Mouse (Mus musculus) midbrain, embryonic 15.5 days (tissue): ENCODE results near the gene Fam92b. TPM values are rescaled to one million over a fixed set of nuclear protein-coding genes. Genes with fewer than 3 reads are reported as not detected.
A peak's percentile ranks its signal among the peaks of the same experiment; 100 is the strongest.

Experiments
- ATAC-seq: fragments of 200-750 bp; cut with Nextera tagmentation; replicated peaks from 2 replicates; pipeline ENCODE4 v1.8.0; 2017; ENCODE audit warnings: moderate TSS enrichment
- H3K27ac ChIP-seq: fragments of 300-500 bp; sonication (generic); 2 replicates; pipeline ENCODE4 v1.5.1; 2015; ENCODE audit warnings: mild to moderate bottlenecking, inconsistent platforms
- H3K27me3 ChIP-seq: fragments of 300-500 bp; sonication (generic); replicated peaks from 2 replicates; pipeline ENCODE4 v1.6.1; 2015; ENCODE audit warnings: inconsistent platforms
- H3K36me3 ChIP-seq: fragments of 300-500 bp; sonication (generic); replicated peaks from 2 replicates; pipeline ENCODE4 v1.6.1; 2015; ENCODE audit warnings: inconsistent platforms
- H3K4me1 ChIP-seq: fragments of 300-500 bp; sonication (generic); 2 replicates; pipeline ENCODE4 v1.6.1; 2015; ENCODE audit warnings: inconsistent platforms
- H3K4me2 ChIP-seq: fragments of 300-500 bp; sonication (generic); 2 replicates; pipeline ENCODE4 v1.6.1; 2015; ENCODE audit warnings: inconsistent platforms, mild to moderate bottlenecking, moderate library complexity
- H3K4me3 ChIP-seq: fragments of 300-500 bp; sonication (generic); 2 replicates; pipeline ENCODE4 v1.5.1; 2015; ENCODE audit warnings: mild to moderate bottlenecking, inconsistent platforms
- H3K9ac ChIP-seq: fragments of 300-500 bp; sonication (generic); 2 replicates; pipeline ENCODE4 v1.6.1; 2015; ENCODE audit warnings: mild to moderate bottlenecking, inconsistent platforms
- H3K9me3 ChIP-seq: fragments of 300-500 bp; sonication (generic); 2 replicates; pipeline ENCODE4 v1.6.1; 2016; ENCODE audit warnings: inconsistent platforms
- WGBS: fragments of 180-500 bp; shearing (Covaris S2); methylation state at CpG from one replicate; pipeline ENCODE4 v1.1.7; 2015; ENCODE audit warnings: mixed read lengths; 5-methylcytosine and 5-hydroxymethylcytosine counted together
- polyA plus RNA-seq: library from polyadenylated mRNA; unstranded; fragments of >200 nt; fragmentation: Nextera tagmentation; extraction: Ambion mirVana; gene quantifications from 2 replicates; pipeline ENCODE4 v1.2.1, GENCODE M21; 2015

The Fam92b gene
- polyA plus RNA-seq, 1 experiment from 2014 or later: 2.1 TPM

GRCm38 (mm10) chr8:120208113-120208512 is 30.8 kb upstream of the Fam92b start:
- Histone ChIP-seq H3K4me3 (no peak overlapping the region), H3K9me3 (no peaks in the 10 kb centered on the region), H3K4me2 (no peak overlapping the region), H3K36me3 (no peaks in the 10 kb centered on the region), H3K9ac (no peak overlapping the region), H3K27me3 (no peaks in the 10 kb centered on the region), H3K27ac (no peak overlapping the region), H3K4me1 (no peaks in the 10 kb centered on the region)
- ATAC-seq: no peak
- WGBS: 83% methylated on average over 11 of the region's 11 CpGs

- Histone ChIP-seq H3K9ac (no peak overlapping the region), H3K4me1 (no peaks in the 10 kb centered on the region), H3K36me3 (no peaks in the 10 kb centered on the region), H3K27ac (no peak overlapping the region), H3K4me3 (no peak overlapping the region), H3K9me3 (no peaks in the 10 kb centered on the region), H3K27me3 (no peaks in the 10 kb centered on the region), H3K4me2 (no peak overlapping the region)
- WGBS: 86% methylated on average over 8 of the region's 8 CpGs
- no peak for ATAC-seq
These were observed 30.1 kb upstream of the Fam92b start for GRCm38 (mm10) chr8:120207364-120207763.

GRCm38 (mm10) chr8:120205916-120206315 is 28.6 kb upstream of the Fam92b start:
- Histone ChIP-seq H3K36me3 (no peaks in the 10 kb centered on the region), H3K4me3 (no peak overlapping the region), H3K27ac (no peak overlapping the region), H3K4me2 (no peak overlapping the region), H3K9ac (no peak overlapping the region), H3K4me1 (no peaks in the 10 kb centered on the region), H3K9me3 (no peaks in the 10 kb centered on the region), H3K27me3 (no peaks in the 10 kb centered on the region)
- 85% methylated on average over 9 of the region's 9 CpGs for WGBS
- ATAC-seq: no peak

- Histone ChIP-seq H3K4me1 (no peaks in the 10 kb centered on the region), H3K9me3 (no peaks in the 10 kb centered on the region), H3K4me2 (no peak overlapping the region), H3K27me3 (no peaks in the 10 kb centered on the region), H3K9ac (no peak overlapping the region), H3K36me3 (no peaks in the 10 kb centered on the region), H3K27ac (no peak overlapping the region), H3K4me3 (no peak overlapping the region)
- no peak for ATAC-seq
- WGBS: 72% methylated on average over 7 of the region's 7 CpGs
These were observed 27.6 kb upstream of the Fam92b start for GRCm38 (mm10) chr8:120204736-120205360.

GRCm38 (mm10) chr8:120202546-120202945 is 25.3 kb upstream of the Fam92b start:
- no peaks in the 10 kb centered on the region for H3K4me1 ChIP-seq
- H3K4me3 ChIP-seq: no peak overlapping the region
- no peak for ATAC-seq
- no peaks in the 10 kb centered on the region for H3K9me3 ChIP-seq
- 81% methylated on average over 3 of the region's 3 CpGs for WGBS
- no peak overlapping the region for H3K4me2 ChIP-seq
- no peak overlapping the region for H3K27ac ChIP-seq
- H3K9ac ChIP-seq: no peak overlapping the region
- H3K27me3 ChIP-seq: no peaks in the 10 kb centered on the region
- no peaks in the 10 kb centered on the region for H3K36me3 ChIP-seq

- Histone ChIP-seq H3K27ac (no peak overlapping the region), H3K36me3 (no peaks in the 10 kb centered on the region), H3K9me3 (no peaks in the 10 kb centered on the region), H3K4me1 (no peaks in the 10 kb centered on the region), H3K27me3 (no peaks in the 10 kb centered on the region), H3K4me2 (no peak overlapping the region), H3K4me3 (no peak overlapping the region), H3K9ac (no peak overlapping the region)
- WGBS: 86% methylated on average over 6 of the region's 6 CpGs
- ATAC-seq: no peak
These were observed 24.1 kb upstream of the Fam92b start for GRCm38 (mm10) chr8:120201351-120201750.

- H3K9ac ChIP-seq: no peak overlapping the region
- 95% methylated on average over 5 of the region's 5 CpGs for WGBS
- no peak overlapping the region for H3K27ac ChIP-seq
- ATAC-seq: no peak
- H3K27me3 ChIP-seq: no peaks in the 10 kb centered on the region
- no peak overlapping the region for H3K4me2 ChIP-seq
- H3K36me3 ChIP-seq: no peaks in the 10 kb centered on the region
- H3K4me3 ChIP-seq: no peak overlapping the region
- peaks cover 14% of the 10 kb centered on the region for H3K4me1 ChIP-seq
- no peaks in the 10 kb centered on the region for H3K9me3 ChIP-seq
These were observed 14.9 kb upstream of the Fam92b start for GRCm38 (mm10) chr8:120192118-120192517.

GRCm38 (mm10) chr8:120191633-120192032 is 14.4 kb upstream of the Fam92b start:
- whole genome bisulfite sequencing: 62% methylated on average over 5 of the region's 5 CpGs
- Histone ChIP-seq H3K4me3 (no peak overlapping the region), H3K9ac (no peak overlapping the region), H3K27me3 (no peaks in the 10 kb centered on the region), H3K27ac (0 out of 2 replicates have a peak overlapping the region, but pooled peaks have one; percentile 74), H3K4me1 (peaks cover 15% of the 10 kb centered on the region), H3K9me3 (no peaks in the 10 kb centered on the region), H3K36me3 (no peaks in the 10 kb centered on the region), H3K4me2 (no peak overlapping the region)
- ATAC-seq: 0 out of 2 replicates have a peak, but pooled peaks have one; percentile 30

- H3K4me1 ChIP-seq: peaks cover 22% of the 10 kb centered on the region
- WGBS: 44% methylated on average over 20 of the region's 20 CpGs
- peak overlapping the region; percentile 34 for H3K9ac ChIP-seq
- no peaks in the 10 kb centered on the region for H3K9me3 ChIP-seq
- H3K36me3 ChIP-seq: no peaks in the 10 kb centered on the region
- ATAC-seq: peak; percentile 82
- no peaks in the 10 kb centered on the region for H3K27me3 ChIP-seq
- peak overlapping the region; percentile 74 for H3K27ac ChIP-seq
- peak overlapping the region; percentile 46 for H3K4me2 ChIP-seq
- 0 out of 2 replicates have a peak overlapping the region, but pooled peaks have one; percentile 13 for H3K4me3 ChIP-seq
These were observed 13.6 kb upstream of the Fam92b start for GRCm38 (mm10) chr8:120190810-120191413.

- no peaks in the 10 kb centered on the region for H3K36me3 ChIP-seq
- H3K4me1 ChIP-seq: peaks cover 29% of the 10 kb centered on the region
- 81% methylated on average over 17 of the region's 17 CpGs for WGBS
- peak overlapping the region; percentile 74; the same call in 1 of the 2 replicates for H3K27ac ChIP-seq
- no peak overlapping the region for H3K4me3 ChIP-seq
- no peak overlapping the region for H3K9ac ChIP-seq
- peak overlapping the region; percentile 20; the same call in 1 of the 2 replicates for H3K4me2 ChIP-seq
- H3K9me3 ChIP-seq: no peaks in the 10 kb centered on the region
- peak; percentile 25; the same call in 1 of the 2 replicates for ATAC-seq
- H3K27me3 ChIP-seq: no peaks in the 10 kb centered on the region
These were observed 13.0 kb upstream of the Fam92b start for GRCm38 (mm10) chr8:120190107-120190809.

GRCm38 (mm10) chr8:120189440-120189839 is 12.2 kb upstream of the Fam92b start:
- H3K36me3 ChIP-seq: no peaks in the 10 kb centered on the region
- peaks cover 34% of the 10 kb centered on the region for H3K4me1 ChIP-seq
- no peak overlapping the region for H3K4me3 ChIP-seq
- H3K27me3 ChIP-seq: no peaks in the 10 kb centered on the region
- H3K27ac ChIP-seq: no peak overlapping the region
- no peak overlapping the region for H3K9ac ChIP-seq
- H3K4me2 ChIP-seq: no peak overlapping the region
- no peaks in the 10 kb centered on the region for H3K9me3 ChIP-seq
- WGBS: 77% methylated on average over 6 of the region's 6 CpGs
- ATAC-seq: no peak

GRCm38 (mm10) chr8:120188510-120188909 is 11.2 kb upstream of the Fam92b start:
- Histone ChIP-seq H3K4me1 (peaks cover 34% of the 10 kb centered on the region), H3K9ac (no peak overlapping the region), H3K27me3 (no peaks in the 10 kb centered on the region), H3K4me3 (no peak overlapping the region), H3K27ac (no peak overlapping the region), H3K4me2 (no peak overlapping the region), H3K9me3 (no peaks in the 10 kb centered on the region), H3K36me3 (no peaks in the 10 kb centered on the region)
- WGBS: 83% methylated on average over 6 of the region's 6 CpGs
- no peak for ATAC-seq
